Mouse (Mus musculus) lung, adult 2 months (tissue): ENCODE measurements around the gene Folr1. TPM values are rescaled to one million over a fixed set of nuclear protein-coding genes. Genes with fewer than 3 reads are reported as not detected.

ENCODE experiments used
- DNase-seq: peaks from one replicate; pipeline ENCODE4 v3.0.0; 2022
- H3K4me1 ChIP-seq: fragments of 200-500 bp; 2 replicates; pipeline ENCODE4 v1.6.1; 2011; ENCODE audit warnings: low read length; ENCODE audit not compliant: control insufficient read depth, insufficient read depth
- H3K4me3 ChIP-seq: fragments of 200-500 bp; replicated peaks from 2 replicates; pipeline ENCODE3; 2011; ENCODE audit warnings: low read depth, mild to moderate bottlenecking, control low read depth, low read length; ENCODE audit errors: extremely low read depth
- CTCF ChIP-seq: fragments of 200-500 bp; IDR thresholded peaks from 2 replicates; pipeline ENCODE4 v1.5.1; 2011; ENCODE audit warnings: mild to moderate bottlenecking, low read length, control low read depth; ENCODE audit not compliant: insufficient read depth
- POLR2A ChIP-seq: fragments of 200-500 bp; IDR thresholded peaks from 2 replicates; pipeline ENCODE4 v1.6.1; 2011; ENCODE audit warnings: low read depth, mild to moderate bottlenecking, control low read depth, low read length, borderline replicate concordance; ENCODE audit errors: extremely low read depth
- WGBS: fragments of 180-500 bp; shearing (Covaris S2); methylation state at CpG from one replicate; pipeline ENCODE4 v1.1.7; 2018; 5-methylcytosine and 5-hydroxymethylcytosine counted together
- polyA plus RNA-seq: library from polyadenylated mRNA; depleted of rRNA; stranded (reverse); fragments of >200 nt; gene quantifications from 2 replicates; pipeline ENCODE4 v1.2.3, GENCODE M21; 2012

Gene Folr1
- polyA plus RNA-seq, 1 experiment: 1.2 TPM

GRCm38 (mm10) chr7:101871296-101871695 is 708 bp upstream of the Folr1 start:
- TF ChIP-seq CTCF (no peak), POLR2A (no peak)
- Histone ChIP-seq H3K4me1 (no peaks in the 10 kb centered on the region), H3K4me3 (no peak overlapping the region)
- 59% methylated on average over 3 of the region's 3 CpGs for WGBS
- no peak for DNase-seq

- no peaks in the 10 kb centered on the region for H3K4me1 ChIP-seq
- WGBS: 74% methylated on average over 7 of the region's 7 CpGs
- H3K4me3 ChIP-seq: no peak overlapping the region
- TF ChIP-seq POLR2A (no peak), CTCF (no peak)
- no peak for DNase-seq
These were observed 1.5 kb downstream of the Folr1 start for GRCm38 (mm10) chr7:101869163-101869500.

DNA sequence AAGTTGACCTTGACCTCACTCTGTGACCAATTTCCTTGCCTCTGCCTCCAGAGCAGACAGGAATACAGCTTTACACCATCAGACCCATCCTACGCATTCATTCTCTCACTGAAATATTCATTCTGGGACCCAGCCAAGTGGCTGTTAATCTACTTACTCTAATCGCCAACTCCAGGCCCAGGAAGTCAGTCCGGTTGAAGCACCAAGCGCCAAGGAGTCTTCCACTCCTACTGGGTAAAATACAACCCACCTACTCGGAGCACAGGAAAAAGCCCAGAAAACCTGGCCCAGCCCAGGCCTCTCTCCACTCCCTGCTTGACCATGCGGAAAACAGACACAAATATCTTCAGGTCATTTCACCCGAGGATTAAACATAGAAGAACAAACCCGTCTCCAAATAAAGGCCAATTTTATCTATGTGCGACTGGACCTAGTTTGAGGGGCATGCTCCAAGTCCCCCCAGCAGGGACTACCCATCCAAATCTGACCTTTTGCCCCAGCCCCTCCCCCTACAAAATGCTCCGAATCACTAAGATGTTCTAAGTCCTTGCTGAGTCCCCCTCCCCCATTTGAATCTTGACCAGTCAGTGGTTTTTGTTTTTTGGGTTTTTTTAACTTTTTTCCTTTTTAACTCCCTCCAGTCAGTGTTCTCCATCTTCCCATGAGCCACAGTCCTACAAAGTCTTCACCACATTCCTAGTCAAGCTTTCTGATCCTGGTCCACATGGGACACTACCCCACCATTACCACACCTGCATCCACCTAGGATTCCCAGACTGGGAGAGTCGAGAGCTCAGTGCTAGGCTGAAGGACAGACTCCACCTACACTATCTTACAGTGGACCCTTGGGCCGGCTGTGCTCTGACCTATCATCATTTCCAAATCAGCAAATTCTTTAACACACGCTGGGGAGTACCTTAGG is 2.1 kb downstream of the Folr1 start:
- no peak for TF ChIP-seq POLR2A
- TF ChIP-seq CTCF: no peak
- Histone ChIP-seq H3K4me1 (no peaks in the 10 kb centered on the region), H3K4me3 (no peak overlapping the region)
- WGBS: 77% methylated on average over 13 of the region's 13 CpGs
- DNase-seq: no peak

GRCm38 (mm10) chr7:101867482-101867881 is 3.1 kb downstream of the Folr1 start:
- no peak overlapping the region for H3K4me3 ChIP-seq
- no peak for DNase-seq
- WGBS: 90% methylated on average over 4 of the region's 4 CpGs
- no peaks in the 10 kb centered on the region for H3K4me1 ChIP-seq
- TF ChIP-seq CTCF (no peak), POLR2A (no peak)

DNA sequence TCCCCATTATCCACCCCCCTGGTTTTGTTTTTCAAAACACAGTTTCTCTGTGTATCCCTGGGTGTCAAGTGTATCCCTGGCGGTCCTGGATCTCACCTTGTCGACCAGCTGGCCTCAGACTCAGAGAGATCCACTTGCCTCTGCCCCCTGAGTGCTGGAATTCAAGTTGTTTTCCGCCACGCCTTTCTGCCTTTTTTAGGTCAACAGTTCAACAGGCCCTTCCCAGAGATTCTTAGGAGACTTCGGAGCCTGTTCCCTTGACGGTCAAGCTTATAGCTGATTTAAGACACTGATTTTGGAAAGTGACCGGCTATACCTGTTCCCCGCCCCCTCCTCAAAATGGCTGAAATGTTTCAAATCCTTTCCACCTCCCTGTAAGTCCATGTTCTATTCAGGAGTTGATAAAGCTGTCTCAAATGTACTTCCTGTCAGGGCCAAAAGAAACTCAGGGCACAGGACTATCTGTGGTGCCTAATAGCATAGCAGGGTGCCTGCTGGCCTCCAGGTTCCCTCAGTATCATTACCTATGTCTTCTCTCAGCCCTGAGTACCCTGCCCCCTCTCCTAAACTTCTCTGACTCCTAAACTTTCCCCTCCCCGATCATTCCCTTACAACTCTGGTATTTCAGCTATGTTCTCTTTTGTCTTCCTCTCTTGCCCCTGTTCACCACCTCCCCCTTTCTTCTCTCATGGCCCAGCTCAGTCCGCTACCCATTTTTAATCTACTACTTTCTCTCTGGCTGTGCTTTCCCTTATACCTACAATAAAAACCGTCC is 3.9 kb downstream of the Folr1 start:
- no peak for TF ChIP-seq POLR2A
- no peak for TF ChIP-seq CTCF
- DNase-seq: no peak
- H3K4me3 ChIP-seq: no peak overlapping the region
- WGBS: 85% methylated on average over 11 of the region's 11 CpGs
- H3K4me1 ChIP-seq: no peaks in the 10 kb centered on the region

DNA sequence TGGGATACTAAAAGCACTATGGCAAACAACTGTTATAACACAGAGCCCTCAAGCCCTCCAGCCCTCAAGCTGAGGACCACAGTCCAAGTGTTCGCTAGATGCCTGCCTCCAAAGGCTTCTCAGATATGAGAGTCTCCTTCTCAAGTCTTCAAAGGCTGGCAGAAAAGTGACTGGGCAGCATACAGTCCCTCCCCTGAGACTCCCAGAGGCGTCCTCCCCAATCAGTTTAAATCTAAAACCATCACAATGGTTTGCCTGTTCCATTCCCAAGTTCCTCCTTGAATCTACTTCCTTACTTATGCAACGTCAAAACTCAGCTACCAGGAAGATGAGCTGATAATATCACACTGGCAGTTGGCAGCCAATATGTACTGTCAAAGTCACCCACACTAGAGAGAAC is 7.2 kb downstream of the Folr1 start, which contains the start of gene Anapc15:
Gene Anapc15, plus strand, starts transcription at position 301 of the 400 bp plus-strand sequence.
- Histone ChIP-seq H3K4me3 (no peak within 1 kb of the TSS), H3K4me1 (no peaks in the 10 kb centered on the region)
- DNase-seq: no peak
- TF ChIP-seq POLR2A (no peak), CTCF (no peak)
- 61% methylated on average over 3 of the region's 3 CpGs for WGBS

DNA sequence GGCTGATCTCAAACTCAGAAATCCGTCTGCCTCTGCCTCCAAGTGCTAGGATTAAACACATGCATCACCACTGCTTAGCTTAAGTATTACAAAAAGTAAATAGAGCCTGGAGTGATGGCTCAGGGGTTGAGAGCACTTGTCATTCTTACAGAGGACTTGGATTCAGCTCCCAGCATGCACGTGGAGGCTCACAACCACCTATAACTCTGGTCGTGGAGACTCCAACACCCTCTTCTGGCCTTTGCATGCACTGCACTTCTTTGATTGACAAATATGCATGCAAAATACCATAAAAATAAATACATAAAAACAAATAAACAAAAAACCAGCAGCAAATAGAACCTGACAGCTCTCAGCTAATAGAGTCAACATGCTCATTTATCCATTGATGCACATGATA is 8.3 kb downstream of the Folr1 start:
- Histone ChIP-seq H3K4me1 (no peaks in the 10 kb centered on the region), H3K4me3 (no peak overlapping the region)
- no peak for TF ChIP-seq POLR2A
- no peak for TF ChIP-seq CTCF
- WGBS: 70% methylated on average over 3 of the region's 3 CpGs
- DNase-seq: no peak

- no peak for TF ChIP-seq CTCF
- TF ChIP-seq POLR2A: no peak
- no peak overlapping the region for H3K4me3 ChIP-seq
- DNase-seq: no peak
- no peaks in the 10 kb centered on the region for H3K4me1 ChIP-seq
These were observed 9.6 kb downstream of the Folr1 start for GRCm38 (mm10) chr7:101860978-101861377.

GRCm38 (mm10) chr7:101858362-101858761 is 12.2 kb downstream of the Folr1 start:
- no peaks in the 10 kb centered on the region for H3K4me1 ChIP-seq
- no peak for TF ChIP-seq CTCF
- no peak for TF ChIP-seq POLR2A
- DNase-seq: peak; percentile 18
- no peak overlapping the region for H3K4me3 ChIP-seq
- WGBS: 56% methylated on average over 9 of the region's 9 CpGs
